Mouse (Mus musculus) naive thymus-derived CD4-positive, alpha-beta T cell, adult 5 months (primary cell): Measurements from ENCODE around the gene Gm3411. TPM values are rescaled to one million over a fixed set of nuclear protein-coding genes. Genes with fewer than 3 reads are reported as not detected.

ENCODE experiments used
- polyA plus RNA-seq: library from polyadenylated mRNA; unstranded; fragments of 100-300 nt; shearing (Covaris generic); gene quantifications from one replicate; pipeline ENCODE4 v1.2.1, GENCODE M21; 2017

Gm3411 gene
- 0.51 TPM for polyA plus RNA-seq

GRCm38 (mm10) chr14:6286931-6287715, at the start of gene Gm3411:
Gm3411 (minus strand) TSS chr14:6287250.

GRCm38 (mm10) chr14:6304743-6305142, 17.7 kb upstream of the Gm3411 start, which contains the start of gene Gm21103:
Gm21103 (minus strand) TSS chr14:6304843.

GRCm38 (mm10) chr14:6219192-6219591, 67.9 kb downstream of the Gm3411 start, which contains the start of gene Gm21560:
Gm21560 (minus strand) TSS chr14:6219292.

Other genes starting within 250 kb of the Gm3411 start
- not detected for gene Gm6337, start 229.0 kb downstream of the Gm3411 start, polyA plus RNA-seq
- gene Gm8206, start 193.3 kb downstream of the Gm3411 start, polyA plus RNA-seq, result not detected
- gene Gm3468, start 178.6 kb downstream of the Gm3411 start, polyA plus RNA-seq, result 0.56 TPM
- gene Gm3476, start 161.4 kb downstream of the Gm3411 start, polyA plus RNA-seq, result not detected
- gene Gm21560, start 68.0 kb downstream of the Gm3411 start, polyA plus RNA-seq, result not detected
- not detected for gene Gm21103, start 17.6 kb upstream of the Gm3411 start, polyA plus RNA-seq
- not detected for gene Gm3618, start 56.4 kb upstream of the Gm3411 start, polyA plus RNA-seq
- not detected for gene Gm16440, start 103.1 kb upstream of the Gm3411 start, polyA plus RNA-seq
- gene Gm3591, start 125.2 kb upstream of the Gm3411 start, polyA plus RNA-seq, result not detected
- not detected for gene Gm3594, start 157.4 kb upstream of the Gm3411 start, polyA plus RNA-seq